Mouse (Mus musculus): ENCODE results near the gene Raet1e. TPM values are rescaled to one million over a fixed set of nuclear protein-coding genes. Genes with fewer than 3 reads are reported as not detected.
A peak's percentile ranks its signal among the peaks of the same experiment; 100 is the strongest.
"Not testable (repeated sequence)": the region's sequence is repeated elsewhere in the genome, so short reads cannot be mapped to it uniquely, and the experiment has no call there.

Gene Raet1e
- polyA plus RNA-seq, 1 experiment from 2014 or later: 2.7 TPM

DNA sequence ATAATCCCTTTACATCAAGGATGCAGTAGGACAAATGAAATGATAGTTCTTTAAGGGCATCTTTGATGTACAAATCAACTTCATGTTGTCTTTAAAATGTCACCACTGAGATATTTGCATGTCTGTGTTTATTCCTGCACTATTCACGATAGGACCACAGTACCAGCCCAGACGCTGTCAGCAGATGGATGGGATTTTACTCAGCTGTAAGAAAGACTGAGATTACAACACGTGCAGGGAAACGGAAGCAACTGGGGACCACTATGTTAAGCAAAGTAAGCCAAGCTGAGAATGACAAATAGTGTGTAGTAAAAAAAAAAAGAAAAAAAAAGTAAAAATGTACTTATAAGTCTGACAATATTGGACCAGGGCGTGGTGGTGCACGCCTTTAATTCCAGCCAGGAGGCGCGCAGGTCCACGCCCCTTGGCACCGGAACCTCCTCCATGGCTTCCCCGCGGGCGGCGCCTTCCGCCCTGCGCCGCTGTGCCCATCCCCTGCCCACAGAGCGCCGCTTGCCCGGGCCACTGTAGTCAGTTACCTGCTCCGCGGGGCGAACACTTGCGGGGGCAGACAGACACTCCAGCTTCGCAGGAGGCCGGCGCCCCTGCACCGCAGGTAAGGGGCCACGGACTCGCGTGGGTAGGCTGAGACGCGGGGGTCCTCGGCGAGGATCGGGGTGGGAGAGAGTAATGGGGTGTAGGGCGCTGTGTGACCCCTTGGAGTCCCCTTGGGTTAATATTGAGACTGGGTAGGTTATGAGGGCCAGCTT is 114.7 kb downstream of the Raet1e start:
- not testable (repeated sequence) for H3K27me3 ChIP-seq (ENCODE audit: control insufficient read depth, insufficient read depth, low read length); H3K4me1 ChIP-seq (ENCODE audit: control insufficient read depth in 2 of 2, insufficient read depth in 2 of 2, low read length in 2 of 2); H3K36me3 ChIP-seq (ENCODE audit: control insufficient read depth, insufficient read depth, low read length); H3K27ac ChIP-seq (replicated peaks in 1 of 2; ENCODE audit: control insufficient read depth in 1 of 2, insufficient read depth in 1 of 2, low read depth in 2 of 2, low read length in 2 of 2); H3K9me3 ChIP-seq (ENCODE audit: control insufficient read depth, low read length)
- Histone ChIP-seq H3K4me3 (ENCODE audit: control insufficient read depth in 1 of 2, insufficient read depth in 1 of 2, low read depth in 1 of 2, low read length in 2 of 2) (peak overlapping the region; percentile 44 to 57), H3K9ac (ENCODE audit: low read length) (peak overlapping the region; percentile 63; the same call in 1 of the 2 replicates), H3K4me2 (ENCODE audit: low read length) (peak overlapping the region; percentile 91)
- 3% methylated on average over 28 of the region's 37 CpGs for WGBS
- ATAC-seq (ENCODE audit: insufficient number of reproducible peaks, insufficient read depth, low FRiP score, low read depth): 0 out of 2 replicates have a peak, but pooled peaks have one; percentile 47

DNA sequence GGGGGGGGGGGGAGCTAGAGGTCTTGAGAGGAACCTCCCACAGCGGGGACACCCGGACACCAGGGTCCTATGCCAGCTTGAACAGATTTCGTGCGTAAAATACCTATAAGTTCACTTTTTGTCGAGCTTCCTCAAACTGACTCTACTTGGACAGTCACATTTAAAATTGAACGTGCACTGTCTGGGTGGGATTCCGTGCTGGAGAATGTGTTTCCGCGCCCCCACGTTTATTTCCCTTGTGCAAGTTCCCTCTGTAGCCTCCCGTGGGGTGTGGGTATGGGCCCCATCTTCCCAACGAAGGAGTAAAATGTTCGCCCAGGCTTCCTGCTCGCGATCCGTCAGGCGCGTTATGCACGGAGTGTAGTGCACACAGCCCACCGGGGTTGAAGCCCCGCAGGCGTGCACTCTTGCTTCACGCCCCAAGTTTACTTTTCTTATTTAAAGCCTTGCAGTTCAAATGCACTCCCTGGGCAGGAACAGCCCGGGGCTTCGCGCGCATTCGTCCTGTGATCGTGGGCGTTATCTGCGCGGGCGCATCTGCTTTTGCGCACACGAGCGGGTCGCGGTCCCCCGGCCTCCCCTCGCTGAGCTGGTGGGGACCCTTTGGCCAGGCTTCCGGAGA is 115.4 kb downstream of the Raet1e start:
- H3K4me2 ChIP-seq (ENCODE audit: low read length): peak overlapping the region; percentile 91
- H3K27me3 ChIP-seq (ENCODE audit: control insufficient read depth, insufficient read depth, low read length): no peaks in the 10 kb centered on the region
- peaks cover 0 to 2% of the 10 kb centered on the region in 2 experiments; a peak in 1 of 4 replicates for H3K4me1 ChIP-seq (ENCODE audit: control insufficient read depth in 2 of 2, insufficient read depth in 2 of 2, low read length in 2 of 2)
- H3K4me3 ChIP-seq (ENCODE audit: control insufficient read depth in 1 of 2, insufficient read depth in 1 of 2, low read depth in 1 of 2, low read length in 2 of 2): peak overlapping the region; percentile 44 to 57
- H3K27ac ChIP-seq (replicated peaks in 1 of 2; ENCODE audit: control insufficient read depth in 1 of 2, insufficient read depth in 1 of 2, low read depth in 2 of 2, low read length in 2 of 2): no peak overlapping the region
- peak overlapping the region; percentile 63; the same call in 1 of the 2 replicates for H3K9ac ChIP-seq (ENCODE audit: low read length)
- no peaks in the 10 kb centered on the region for H3K36me3 ChIP-seq (ENCODE audit: control insufficient read depth, insufficient read depth, low read length)
- ATAC-seq (ENCODE audit: insufficient number of reproducible peaks, insufficient read depth, low FRiP score, low read depth): no peak
- under 1% methylated on average over 41 of the region's 41 CpGs for WGBS
- H3K9me3 ChIP-seq (ENCODE audit: control insufficient read depth, low read length): no peaks in the 10 kb centered on the region

DNA sequence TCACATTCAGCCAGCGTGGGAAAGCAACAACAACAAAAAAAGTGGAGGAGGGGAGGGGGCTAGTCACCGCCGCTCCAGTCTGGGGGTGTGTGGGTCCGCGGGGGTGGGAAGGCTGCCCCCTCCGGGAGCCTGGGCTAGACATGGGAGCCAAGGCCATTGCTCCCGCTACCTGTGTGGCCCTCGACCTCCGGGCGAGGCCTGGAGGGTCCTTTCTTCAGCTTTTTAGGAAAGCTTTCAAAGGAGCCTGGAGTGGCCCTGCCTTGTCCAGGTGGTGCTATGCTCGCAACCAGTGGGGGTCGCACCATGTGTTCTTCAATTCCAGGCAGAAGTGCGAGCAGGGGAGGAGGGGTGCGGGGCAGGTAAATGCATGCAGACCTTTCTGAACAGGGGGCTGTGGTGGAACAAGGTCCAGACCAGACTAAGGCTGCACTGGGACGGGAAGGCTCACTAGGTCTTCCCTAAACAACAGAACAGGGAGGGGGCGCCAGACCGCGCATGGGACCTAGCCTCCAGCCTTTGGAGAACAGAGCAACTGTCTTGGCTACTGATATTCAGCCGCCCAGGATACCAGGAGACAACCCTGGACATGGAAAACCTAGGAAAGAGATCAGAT is 116.2 kb downstream of the Raet1e start:
- peak overlapping the region; percentile 44 to 57 for H3K4me3 ChIP-seq (ENCODE audit: control insufficient read depth in 1 of 2, insufficient read depth in 1 of 2, low read depth in 1 of 2, low read length in 2 of 2)
- no peaks in the 10 kb centered on the region for H3K9me3 ChIP-seq (ENCODE audit: control insufficient read depth, low read length)
- no peaks in the 10 kb centered on the region for H3K27me3 ChIP-seq (ENCODE audit: control insufficient read depth, insufficient read depth, low read length)
- no peaks in the 10 kb centered on the region for H3K36me3 ChIP-seq (ENCODE audit: control insufficient read depth, insufficient read depth, low read length)
- WGBS: 8% methylated on average over 19 of the region's 19 CpGs
- H3K4me1 ChIP-seq (ENCODE audit: control insufficient read depth in 2 of 2, insufficient read depth in 2 of 2, low read length in 2 of 2): peaks cover 0 to 2% of the 10 kb centered on the region in 2 experiments; a peak in 1 of 4 replicates
- no peak overlapping the region for H3K27ac ChIP-seq (replicated peaks in 1 of 2; ENCODE audit: control insufficient read depth in 1 of 2, insufficient read depth in 1 of 2, low read depth in 2 of 2, low read length in 2 of 2)
- peak overlapping the region; percentile 41; the same call in 1 of the 2 replicates for H3K9ac ChIP-seq (ENCODE audit: low read length)
- no peak for ATAC-seq (ENCODE audit: insufficient number of reproducible peaks, insufficient read depth, low FRiP score, low read depth)
- peak overlapping the region; percentile 91 for H3K4me2 ChIP-seq (ENCODE audit: low read length)

DNA sequence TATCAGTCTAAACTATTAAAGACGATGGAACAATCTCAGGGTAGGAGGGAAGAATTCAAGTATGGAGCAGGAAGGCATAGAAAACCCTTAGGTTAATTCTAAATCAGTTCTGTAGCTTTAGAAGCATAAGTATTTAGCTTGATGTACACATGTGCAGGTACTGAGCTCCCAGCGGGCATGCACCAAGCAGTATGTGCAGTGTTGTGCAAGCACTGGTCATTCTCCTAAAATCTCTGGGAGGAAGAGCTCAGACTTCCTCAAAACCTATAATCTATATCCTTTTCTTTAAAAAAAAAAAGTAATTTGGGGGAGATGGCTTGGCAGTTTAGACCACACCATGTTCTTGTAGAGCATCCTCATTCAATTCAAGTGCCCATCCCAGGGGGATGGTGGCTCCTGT is 120.1 kb downstream of the Raet1e start:
- not testable (repeated sequence) for H3K27ac ChIP-seq (replicated peaks in 1 of 2; ENCODE audit: control insufficient read depth in 1 of 2, insufficient read depth in 1 of 2, low read depth in 2 of 2, low read length in 2 of 2); H3K9me3 ChIP-seq (ENCODE audit: control insufficient read depth, low read length); H3K27me3 ChIP-seq (ENCODE audit: control insufficient read depth, insufficient read depth, low read length); H3K4me2 ChIP-seq (ENCODE audit: low read length); H3K4me3 ChIP-seq (ENCODE audit: control insufficient read depth in 1 of 2, insufficient read depth in 1 of 2, low read depth in 1 of 2, low read length in 2 of 2); H3K9ac ChIP-seq (ENCODE audit: low read length); H3K4me1 ChIP-seq (ENCODE audit: control insufficient read depth in 2 of 2, insufficient read depth in 2 of 2, low read length in 2 of 2); H3K36me3 ChIP-seq (ENCODE audit: control insufficient read depth, insufficient read depth, low read length); ATAC-seq (ENCODE audit: insufficient number of reproducible peaks, insufficient read depth, low FRiP score, low read depth)
- 83% methylated on average over 2 of the region's 2 CpGs for WGBS

DNA sequence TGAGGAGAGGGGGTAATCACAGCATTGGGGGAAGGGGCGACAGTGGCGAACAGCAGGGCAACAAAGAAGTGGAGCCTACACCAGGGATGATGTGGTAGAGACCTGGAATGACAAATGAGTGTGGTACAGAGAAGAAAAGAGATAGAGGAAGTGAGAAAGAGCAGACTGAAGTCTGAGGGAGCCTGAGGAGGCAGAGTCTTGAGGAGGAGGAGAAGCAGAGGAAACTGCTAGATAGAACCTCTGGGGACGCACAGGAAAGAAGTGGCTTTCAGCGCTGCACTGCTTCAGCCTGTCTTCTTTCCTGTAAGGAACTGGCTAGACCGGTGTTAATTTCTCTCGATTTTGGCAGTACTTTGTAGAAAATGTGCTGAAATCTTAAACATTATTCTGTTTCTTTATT is 124.4 kb downstream of the Raet1e start:
- Histone ChIP-seq H3K36me3 (ENCODE audit: control insufficient read depth, insufficient read depth, low read length) (no peaks in the 10 kb centered on the region), H3K4me1 (ENCODE audit: control insufficient read depth in 2 of 2, insufficient read depth in 2 of 2, low read length in 2 of 2) (no peaks in the 10 kb centered on the region; a peak in 1 of 4 replicates), H3K27me3 (ENCODE audit: control insufficient read depth, insufficient read depth, low read length) (no peaks in the 10 kb centered on the region), H3K27ac (replicated peaks in 1 of 2; ENCODE audit: control insufficient read depth in 1 of 2, insufficient read depth in 1 of 2, low read depth in 2 of 2, low read length in 2 of 2) (no peak overlapping the region), H3K9me3 (ENCODE audit: control insufficient read depth, low read length) (no peaks in the 10 kb centered on the region), H3K4me3 (ENCODE audit: control insufficient read depth in 1 of 2, insufficient read depth in 1 of 2, low read depth in 1 of 2, low read length in 2 of 2) (no peak overlapping the region), H3K9ac (ENCODE audit: low read length) (no peak overlapping the region), H3K4me2 (ENCODE audit: low read length) (no peak overlapping the region)
- WGBS: 29% methylated on average over 6 of the region's 6 CpGs
- no peak for ATAC-seq (ENCODE audit: insufficient number of reproducible peaks, insufficient read depth, low FRiP score, low read depth)

DNA sequence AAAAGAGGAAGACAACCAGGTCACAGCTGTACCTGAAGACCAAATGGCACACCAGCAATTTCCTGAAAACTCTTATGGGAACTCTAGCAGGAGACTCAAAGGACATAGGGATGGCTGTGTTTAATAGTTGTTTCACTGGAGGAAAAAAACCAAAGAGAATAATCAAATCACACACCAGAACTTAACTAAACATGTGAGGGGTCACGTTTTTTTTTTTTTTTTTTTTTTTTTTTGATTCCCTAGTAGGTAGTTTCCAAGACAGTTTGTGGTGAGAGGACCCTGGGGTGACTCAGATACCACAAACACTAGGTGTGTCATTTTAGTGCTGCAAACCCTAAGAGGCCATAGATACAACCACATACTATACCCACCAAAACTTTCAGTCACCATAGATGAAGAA is 137.3 kb downstream of the Raet1e start:
- 15% methylated on average over 1 of the region's 1 CpGs for WGBS
- Histone ChIP-seq H3K36me3 (ENCODE audit: control insufficient read depth, insufficient read depth, low read length) (no peaks in the 10 kb centered on the region), H3K4me3 (ENCODE audit: control insufficient read depth in 1 of 2, insufficient read depth in 1 of 2, low read depth in 1 of 2, low read length in 2 of 2) (no peak overlapping the region), H3K27me3 (ENCODE audit: control insufficient read depth, insufficient read depth, low read length) (no peaks in the 10 kb centered on the region), H3K9me3 (ENCODE audit: control insufficient read depth, low read length) (no peaks in the 10 kb centered on the region), H3K9ac (ENCODE audit: low read length) (no peak overlapping the region), H3K4me1 (ENCODE audit: control insufficient read depth in 2 of 2, insufficient read depth in 2 of 2, low read length in 2 of 2) (no peaks in the 10 kb centered on the region), H3K27ac (replicated peaks in 1 of 2; ENCODE audit: control insufficient read depth in 1 of 2, insufficient read depth in 1 of 2, low read depth in 2 of 2, low read length in 2 of 2) (no peak overlapping the region), H3K4me2 (ENCODE audit: low read length) (no peak overlapping the region)
- ATAC-seq (ENCODE audit: insufficient number of reproducible peaks, insufficient read depth, low FRiP score, low read depth): no peak

DNA sequence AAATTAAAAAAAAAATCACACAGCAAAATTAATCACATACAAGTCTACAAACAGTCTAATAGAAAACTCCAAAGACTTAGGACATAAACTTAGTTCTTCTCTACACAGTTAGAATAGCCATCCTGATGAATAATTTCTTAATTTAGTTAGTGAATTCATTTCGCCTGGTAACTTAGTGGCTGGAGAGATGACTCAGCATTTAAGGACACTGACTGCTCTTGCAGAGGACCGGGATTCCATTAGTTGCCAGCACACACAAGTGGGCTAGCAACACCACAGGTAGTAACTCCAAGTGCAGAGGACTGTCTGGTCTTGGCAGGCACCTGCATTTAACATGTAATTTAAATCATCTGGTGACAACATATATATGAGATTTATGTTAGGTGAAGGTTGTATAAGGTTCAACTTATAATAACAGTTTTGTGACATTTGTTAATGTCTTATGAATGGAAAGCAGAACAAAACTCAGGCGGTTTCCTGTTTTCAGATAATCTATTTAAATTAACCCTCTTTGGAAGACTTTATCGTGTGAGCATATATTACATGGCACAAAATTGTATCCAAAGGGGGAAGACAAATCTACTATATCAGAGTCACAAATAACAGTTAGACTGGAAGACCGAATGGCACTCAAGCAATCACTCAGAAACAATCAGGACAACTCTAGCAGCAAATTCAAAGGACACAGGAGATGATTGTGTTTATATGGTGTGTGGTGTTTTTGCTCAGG is 138.8 kb downstream of the Raet1e start:
- H3K27ac ChIP-seq (replicated peaks in 1 of 2; ENCODE audit: control insufficient read depth in 1 of 2, insufficient read depth in 1 of 2, low read depth in 2 of 2, low read length in 2 of 2): no peak overlapping the region
- H3K4me3 ChIP-seq (ENCODE audit: control insufficient read depth in 1 of 2, insufficient read depth in 1 of 2, low read depth in 1 of 2, low read length in 2 of 2): no peak overlapping the region
- whole genome bisulfite sequencing: 67% methylated on average over 5 of the region's 5 CpGs
- H3K36me3 ChIP-seq (ENCODE audit: control insufficient read depth, insufficient read depth, low read length): no peaks in the 10 kb centered on the region
- no peak overlapping the region for H3K4me2 ChIP-seq (ENCODE audit: low read length)
- H3K27me3 ChIP-seq (ENCODE audit: control insufficient read depth, insufficient read depth, low read length): no peaks in the 10 kb centered on the region
- no peaks in the 10 kb centered on the region for H3K9me3 ChIP-seq (ENCODE audit: control insufficient read depth, low read length)
- no peaks in the 10 kb centered on the region for H3K4me1 ChIP-seq (ENCODE audit: control insufficient read depth in 2 of 2, insufficient read depth in 2 of 2, low read length in 2 of 2)
- no peak overlapping the region for H3K9ac ChIP-seq (ENCODE audit: low read length)
- no peak for ATAC-seq (ENCODE audit: insufficient number of reproducible peaks, insufficient read depth, low FRiP score, low read depth)

All from heart, embryonic 14.5 days (tissue).